Mouse (Mus musculus) gonadal fat pad, adult 2 months (tissue): ENCODE results near the gene Reep3. TPM values are rescaled to one million over a fixed set of nuclear protein-coding genes. Genes with fewer than 3 reads are reported as not detected.

Experiments used
- DNase-seq: peaks from one replicate; pipeline ENCODE4 v3.0.0-alpha.2; 2012; ENCODE audit warnings: low read depth
- polyA plus RNA-seq: library from polyadenylated mRNA; depleted of rRNA; stranded (reverse); fragments of >200 nt; gene quantifications from 2 replicates; pipeline ENCODE4 v1.2.3, GENCODE M21; 2012

The Reep3 gene
- polyA plus RNA-seq, 1 experiment, result 25.8 TPM

GRCm38 (mm10) chr10:67111044-67111798, 14.5 kb upstream of the Reep3 start:
- DNase-seq, result no peak

GRCm38 (mm10) chr10:67109635-67110034, 12.9 kb upstream of the Reep3 start:
- no peak for DNase-seq

GRCm38 (mm10) chr10:67108096-67108495, 11.4 kb upstream of the Reep3 start:
- DNase-seq, result no peak

DNA sequence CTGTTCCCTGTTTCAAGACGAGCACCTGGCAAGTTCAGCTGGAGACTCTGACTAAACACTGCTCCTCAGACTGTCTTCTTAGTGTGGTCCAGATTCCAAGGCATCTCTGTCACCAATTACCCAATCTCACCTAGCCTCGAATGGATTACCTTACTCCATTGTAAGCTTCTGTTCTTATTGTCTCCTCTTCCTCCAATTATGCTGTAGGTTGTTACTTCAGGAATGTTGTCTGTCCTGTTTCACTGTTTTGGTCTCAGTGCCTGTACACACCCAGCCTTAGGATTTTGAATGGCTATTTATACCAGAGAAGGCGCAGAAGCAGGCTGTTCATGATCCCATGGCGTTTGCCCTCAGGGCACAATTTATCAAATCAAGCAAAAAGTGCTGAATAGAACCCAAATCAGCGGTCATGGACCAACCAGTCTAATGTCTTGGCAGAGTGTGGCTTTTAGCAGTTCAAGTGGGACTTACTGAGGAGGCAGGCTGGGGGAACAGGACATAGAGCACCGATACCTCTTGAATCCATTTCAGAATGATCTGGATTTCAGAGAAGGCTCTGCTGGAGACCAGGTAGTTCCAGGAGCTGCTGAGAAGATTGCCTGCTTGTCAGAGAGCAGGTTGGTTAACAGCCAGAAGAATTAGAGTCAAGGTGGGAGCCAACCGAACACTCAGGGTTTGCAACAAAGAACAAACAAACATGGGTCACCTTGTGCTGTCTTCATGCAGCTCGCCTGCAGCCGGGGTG, 10.4 kb upstream of the Reep3 start:
- peak; percentile 94 for DNase-seq

GRCm38 (mm10) chr10:67106400-67106799, 9.7 kb upstream of the Reep3 start:
- no peak for DNase-seq

- DNase-seq, result no peak
These were observed 8.8 kb upstream of the Reep3 start for GRCm38 (mm10) chr10:67105331-67106217.

GRCm38 (mm10) chr10:67104543-67104942, 7.8 kb upstream of the Reep3 start:
- DNase-seq, result no peak

GRCm38 (mm10) chr10:67100831-67101251, 4.1 kb upstream of the Reep3 start:
- no peak for DNase-seq

DNA sequence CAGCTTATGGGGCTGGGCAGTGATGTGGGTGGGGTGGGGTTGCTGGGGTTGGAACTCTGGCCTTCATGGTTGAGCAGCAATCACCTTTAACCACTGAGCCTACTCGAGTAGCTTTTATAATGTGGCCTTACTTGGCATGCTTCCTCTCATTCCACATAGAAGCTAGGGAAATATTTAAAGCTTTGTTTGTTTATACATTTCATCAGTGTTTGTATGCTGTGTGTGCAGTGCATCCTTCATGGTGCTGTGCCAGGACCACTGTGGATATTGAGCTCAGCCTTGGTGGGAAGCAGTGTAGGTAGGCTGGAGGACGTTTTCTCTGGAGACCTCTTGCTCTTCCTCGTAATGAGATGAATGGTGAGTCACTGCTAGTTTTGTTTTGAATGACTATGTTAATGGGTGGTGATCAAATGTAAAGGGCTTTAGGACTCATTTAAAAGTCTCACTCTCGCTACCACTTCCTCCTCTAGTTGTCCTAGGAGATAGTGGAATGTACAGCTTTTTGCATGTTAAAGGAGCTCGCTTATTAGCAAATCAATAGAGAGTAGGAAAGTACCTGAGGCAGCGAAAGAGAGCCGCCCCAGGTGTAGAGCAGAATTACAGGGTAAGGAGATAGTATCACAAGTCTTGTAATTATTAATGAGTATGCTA, 3.4 kb upstream of the Reep3 start:
- no peak for DNase-seq

DNA sequence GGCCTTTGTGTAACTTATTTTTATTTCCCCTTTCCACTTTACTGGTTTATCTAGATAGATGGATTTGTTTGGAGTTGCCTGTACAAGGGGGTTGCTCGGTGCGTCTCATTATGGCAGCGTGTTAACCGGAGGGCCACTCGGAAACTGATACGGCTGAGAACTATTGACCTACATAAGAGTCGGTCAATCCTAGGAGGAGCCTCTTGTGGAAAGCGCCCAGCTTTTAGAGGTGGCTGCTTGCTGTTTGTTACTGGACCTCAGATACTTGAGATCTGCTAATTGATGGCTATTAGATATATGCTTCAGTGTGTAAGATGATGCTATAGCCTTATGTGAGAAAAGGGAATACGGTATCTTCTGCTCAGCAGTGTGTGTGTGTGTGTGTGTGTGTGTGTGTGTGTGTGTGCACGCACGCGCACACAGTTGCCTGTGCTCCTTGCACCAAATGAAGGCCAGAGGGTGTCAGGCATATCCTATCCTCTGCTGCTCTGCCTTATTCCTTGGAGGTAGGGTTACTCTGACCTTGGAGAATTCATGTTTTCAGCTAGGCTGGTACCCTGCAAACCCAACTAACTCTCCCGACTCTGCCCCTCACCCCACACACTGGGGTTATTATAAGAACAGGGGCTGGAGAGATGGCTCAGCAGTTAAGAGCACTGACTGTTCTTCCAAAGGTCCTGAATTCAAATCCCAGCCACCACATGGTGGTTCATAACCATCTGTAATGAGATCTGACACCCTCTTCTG, 2.6 kb upstream of the Reep3 start:
- no peak for DNase-seq

GRCm38 (mm10) chr10:67098408-67099050, 1.8 kb upstream of the Reep3 start:
- DNase-seq, result no peak

DNA sequence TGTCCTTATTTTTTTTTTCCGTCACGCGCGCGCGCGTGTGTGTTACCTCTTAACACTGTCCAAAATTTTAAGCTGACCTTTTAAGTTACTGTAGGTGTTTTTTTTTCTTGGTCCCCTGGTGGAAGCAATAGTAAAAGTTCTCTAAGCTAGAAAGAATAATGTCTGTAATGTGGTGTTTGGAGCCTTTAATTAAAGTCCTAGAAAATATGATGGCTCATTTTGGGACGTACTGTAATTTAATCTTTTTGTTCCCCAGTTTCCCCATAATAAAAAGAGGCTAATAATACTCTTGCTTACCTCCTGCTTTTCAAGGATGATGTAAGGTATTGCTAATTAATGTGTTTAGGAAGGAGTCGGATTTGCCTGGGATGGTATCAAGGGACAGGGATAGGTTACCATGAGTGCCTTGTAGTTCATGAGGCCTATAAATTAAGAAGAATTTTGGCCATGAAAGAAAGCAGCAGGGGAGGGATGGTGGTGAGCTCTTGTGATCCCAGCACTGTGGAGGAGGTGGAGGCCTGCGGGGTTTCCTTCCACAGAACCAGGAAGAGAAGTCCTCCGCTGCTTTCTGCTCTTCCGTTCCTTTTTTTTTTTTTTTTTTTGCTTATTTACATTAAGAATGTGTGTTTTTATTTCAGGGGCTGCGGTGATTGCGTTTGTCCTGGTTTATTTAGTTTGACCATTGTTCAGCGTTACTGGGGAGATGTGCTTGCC, 849 bp upstream of the Reep3 start:
- DNase-seq, result no peak

GRCm38 (mm10) chr10:67095798-67096620, 736 bp downstream of the Reep3 start, which contains the start of gene Jmjd1c:
TSS of gene Jmjd1c (plus strand) at chr10:67096125.
- DNase-seq, result peak; percentile 76

- no peak for DNase-seq
These were observed 1.8 kb downstream of the Reep3 start for GRCm38 (mm10) chr10:67094922-67095321.

DNA sequence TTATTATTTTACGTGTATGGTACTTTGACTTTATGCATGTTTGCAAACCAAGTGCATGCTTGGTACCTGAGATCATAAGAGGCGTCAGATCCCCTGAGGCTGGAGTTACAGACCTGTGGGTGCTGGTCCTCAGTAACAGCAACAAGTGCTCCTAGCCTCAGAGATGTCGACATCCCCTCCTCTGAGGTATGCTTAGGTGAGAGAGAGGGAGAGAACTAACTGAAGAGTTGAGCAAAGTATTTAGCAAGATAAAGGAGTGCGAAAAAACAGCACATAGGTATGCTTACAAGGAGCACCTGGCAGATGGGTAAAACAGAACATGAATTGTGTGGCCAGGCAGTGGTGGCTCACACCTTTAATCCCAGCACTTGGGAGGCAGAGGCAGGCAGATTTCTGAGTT, 6.1 kb downstream of the Reep3 start:
- DNase-seq, result no peak

DNA sequence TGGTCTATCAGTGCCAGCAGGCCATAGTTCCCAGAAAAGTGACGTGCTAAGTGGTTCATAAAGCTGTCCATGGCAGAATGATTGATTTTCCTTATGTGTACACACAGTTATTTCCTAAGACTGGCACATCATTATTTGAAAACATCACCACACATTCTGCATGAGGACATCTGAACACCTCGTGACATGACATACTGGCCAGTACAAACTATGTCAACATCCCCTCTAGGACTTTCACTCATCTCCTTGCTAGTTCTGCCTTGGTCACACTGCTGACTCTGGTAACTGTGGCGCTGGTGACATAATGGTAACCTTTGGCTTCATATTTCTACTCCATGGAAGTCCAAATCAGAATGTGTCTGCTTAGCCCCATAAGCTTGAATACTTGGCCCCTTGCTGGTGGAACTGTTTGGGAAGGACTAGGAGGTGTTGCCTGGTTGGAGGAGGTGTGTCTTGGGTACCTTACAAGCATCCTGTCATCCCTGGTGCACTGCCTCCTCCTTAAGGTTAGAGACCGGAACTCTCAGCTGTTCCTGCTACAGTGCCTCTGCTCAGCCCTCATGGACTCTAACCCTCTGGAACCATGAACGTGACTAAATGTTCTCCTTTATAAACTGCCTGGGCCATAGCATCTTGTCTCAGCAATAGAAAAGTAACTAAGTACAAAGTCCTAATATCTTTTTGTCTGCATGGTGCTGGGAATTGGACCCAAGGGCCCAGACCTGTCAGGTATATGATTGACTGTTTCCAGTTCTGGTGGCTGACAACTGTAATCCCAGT, 9.1 kb downstream of the Reep3 start:
- no peak for DNase-seq

- no peak for DNase-seq
These were observed 10.8 kb downstream of the Reep3 start for GRCm38 (mm10) chr10:67085916-67086315.

GRCm38 (mm10) chr10:67085124-67085523, 11.6 kb downstream of the Reep3 start:
- no peak for DNase-seq
